ENCODE assay signal across 8 mouse cellular contexts in genomic region chr12:79663131-79663892, GRCm38 (mm10).
DNase-seq lines count a peak whose midpoint lies in the region; ATAC-seq lines count a peak whose summit lies in the region.
"Had no signal": no experiment of that assay in that cellular context is flagged by ENCODE, and none has a peak within 500 bp of the region (broad histone marks: within the 10 kb centered on the region; RNA-seq: fewer than 3 reads in every experiment).

No protein-coding gene starts in this region.

- H3K27me3 ChIP-seq in intestine, embryonic 15.5 days (replicated peaks) = no peaks in the 10 kb centered on the region
- H3K27me3 ChIP-seq in hindbrain, embryonic 13.5 days = no peaks in the 10 kb centered on the region

- H3K4me1 ChIP-seq in intestine, embryonic 15.5 days (replicated peaks) = peaks cover 14% of the 10 kb centered on the region
- H3K4me1 ChIP-seq in hindbrain, embryonic 13.5 days (replicated peaks) = peaks cover 10% of the 10 kb centered on the region

- peak; percentile 80 for ATAC-seq in intestine, embryonic 15.5 days
- no peak for ATAC-seq in hindbrain, embryonic 13.5 days (ENCODE audit: low FRiP score)
- ATAC-seq: midbrain, embryonic 16.5 days had no signal

- H3K4me3 ChIP-seq in intestine, embryonic 15.5 days (replicated peaks) = no peak overlapping the region
- H3K4me3 ChIP-seq in hindbrain, embryonic 13.5 days = no peak overlapping the region

- H3K9me3 ChIP-seq in intestine, embryonic 15.5 days = no peaks in the 10 kb centered on the region
- 0 out of 2 replicates have a peak, but pooled peaks cover 3% of the 10 kb centered on the region for H3K9me3 ChIP-seq in hindbrain, embryonic 13.5 days

- 22% methylated on average over 10 of the region's 10 CpGs for WGBS in intestine, embryonic 15.5 days
- WGBS in hindbrain, embryonic 13.5 days = 77% methylated on average over 10 of the region's 10 CpGs

- H3K9ac ChIP-seq in intestine, embryonic 15.5 days = no peak overlapping the region
- no peak overlapping the region for H3K9ac ChIP-seq in hindbrain, embryonic 13.5 days

- no peaks in the 10 kb centered on the region for H3K36me3 ChIP-seq in intestine, embryonic 15.5 days
- no peaks in the 10 kb centered on the region for H3K36me3 ChIP-seq in hindbrain, embryonic 13.5 days

- peak overlapping the region; percentile 59 for H3K27ac ChIP-seq in intestine, embryonic 15.5 days
- H3K27ac ChIP-seq in hindbrain, embryonic 13.5 days = no peak overlapping the region

- DNase-seq in CD4-positive helper T cell, adult 2 months (ENCODE audit: low read depth, low spot score) = peak; percentile 29
- peak; percentile 50 for DNase-seq in CD4-positive, CD25-positive, alpha-beta regulatory T cell, adult 2 months (ENCODE audit: low read depth, low spot score)
- peak; percentile 71 for DNase-seq in lung, postnatal 10 days
- no peak for DNase-seq in cerebellum, adult 11-12 months
- no peak for DNase-seq in spleen, postnatal 10 days (ENCODE audit: low spot score in 2 of 2)

- H3K4me2 ChIP-seq in intestine, embryonic 15.5 days (replicated peaks) = peak overlapping the region; percentile 22
- no peak overlapping the region for H3K4me2 ChIP-seq in hindbrain, embryonic 13.5 days

Comparison
In these comparisons a context has a peak if more than half of its experiments do, and no peak if none do; other contexts are left out.
1. DNase-seq: peak in CD4-positive helper T cell, adult 2 months (single experiment), CD4-positive, CD25-positive, alpha-beta regulatory T cell, adult 2 months (single experiment) and lung, postnatal 10 days (single experiment); none in cerebellum, adult 11-12 months (single experiment) and spleen, postnatal 10 days (0 of 2).